Mouse (Mus musculus): ENCODE results near the gene Mpdz.

The Mpdz gene

DNA sequence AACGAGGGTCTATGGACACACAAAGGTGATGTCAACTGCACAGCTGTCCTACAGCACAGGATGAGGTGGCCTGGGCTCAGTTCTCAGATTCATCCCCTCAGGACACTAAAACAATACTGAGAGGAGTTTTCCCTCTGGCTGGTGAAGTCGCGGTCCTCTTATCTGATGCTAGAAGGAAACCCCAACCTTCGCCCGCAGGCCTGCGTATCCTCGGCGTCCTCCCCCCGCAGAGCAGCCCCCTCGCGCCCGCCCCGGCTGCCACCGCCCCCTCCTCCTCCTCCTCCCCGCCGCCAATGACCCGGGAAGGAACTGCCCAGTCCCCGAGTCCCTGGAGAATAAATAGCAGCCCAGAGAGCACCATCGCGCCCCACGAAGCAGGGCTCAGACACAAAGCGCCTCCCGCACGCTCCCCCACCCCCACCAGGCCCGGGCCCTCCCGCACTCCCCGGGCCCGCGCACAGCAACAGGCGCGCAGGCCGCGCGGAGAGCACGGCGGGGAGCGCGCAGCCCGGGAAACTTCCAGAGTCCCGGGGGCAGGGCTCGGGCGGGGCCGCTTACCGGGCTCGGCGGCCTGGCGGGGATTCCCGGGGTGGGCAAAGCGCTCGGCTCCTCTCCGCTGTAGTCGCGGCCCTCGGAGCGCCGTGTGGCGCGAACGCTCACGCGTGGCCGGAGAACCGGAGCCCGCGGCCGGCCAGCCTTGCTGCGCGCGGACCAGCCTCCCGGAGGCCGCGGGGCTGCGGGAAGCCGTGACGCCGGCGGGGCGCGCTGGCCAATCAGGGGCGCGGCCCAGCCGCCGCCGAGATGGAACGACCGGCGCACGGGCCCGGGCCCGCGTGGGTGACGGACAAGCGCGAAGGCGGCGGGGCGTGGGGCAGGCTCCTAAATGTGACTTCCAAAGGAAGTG lies at the start of gene Mpdz:
Mpdz (minus strand) TSS at position 738 of the 904 bp plus-strand sequence.
- peak; percentile 57 to 68 for DNase-seq (ENCODE audit: low spot score in 2 of 2)

DNA sequence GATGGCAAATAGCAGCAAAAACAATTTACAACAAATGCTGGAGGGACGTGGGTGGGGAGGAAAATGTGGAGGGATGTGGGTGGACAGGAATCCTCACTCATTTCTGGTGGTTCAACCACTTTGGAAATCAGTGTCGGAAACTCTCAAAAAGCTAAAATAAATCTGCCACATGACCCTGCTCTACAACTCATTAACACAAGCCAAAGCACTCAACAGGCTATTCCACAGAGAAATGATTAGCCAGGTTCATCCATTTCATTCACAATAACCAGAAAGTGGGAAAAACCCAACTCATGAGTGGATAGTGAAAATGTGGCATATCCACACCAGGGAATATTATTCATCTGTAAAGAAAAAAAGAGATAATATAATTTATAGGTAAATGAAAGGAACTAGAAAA lies 47.9 kb upstream of the Mpdz start:
- no peak for DNase-seq (ENCODE audit: low spot score in 2 of 2)

DNA sequence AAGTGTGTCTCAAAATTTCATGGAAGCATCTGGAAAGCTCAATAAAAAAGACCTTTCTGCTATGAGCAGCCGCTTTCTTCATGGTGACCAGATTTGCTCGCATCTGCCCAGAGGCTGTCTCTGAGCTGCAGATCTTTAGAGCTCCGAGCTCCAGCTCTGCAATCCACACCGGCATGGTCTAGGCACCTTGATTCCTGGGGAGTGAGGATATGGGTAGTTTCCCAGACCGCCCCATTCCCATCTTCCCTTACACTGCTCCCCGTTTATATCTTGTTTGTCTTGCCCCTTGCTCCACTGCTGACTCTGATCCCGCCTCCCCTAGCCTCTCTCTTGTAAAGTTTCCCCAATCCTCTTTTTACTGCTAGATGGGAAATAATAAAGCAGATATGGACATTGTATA lies 42.0 kb upstream of the Mpdz start:
- no peak for DNase-seq (ENCODE audit: low spot score in 2 of 2)

DNA sequence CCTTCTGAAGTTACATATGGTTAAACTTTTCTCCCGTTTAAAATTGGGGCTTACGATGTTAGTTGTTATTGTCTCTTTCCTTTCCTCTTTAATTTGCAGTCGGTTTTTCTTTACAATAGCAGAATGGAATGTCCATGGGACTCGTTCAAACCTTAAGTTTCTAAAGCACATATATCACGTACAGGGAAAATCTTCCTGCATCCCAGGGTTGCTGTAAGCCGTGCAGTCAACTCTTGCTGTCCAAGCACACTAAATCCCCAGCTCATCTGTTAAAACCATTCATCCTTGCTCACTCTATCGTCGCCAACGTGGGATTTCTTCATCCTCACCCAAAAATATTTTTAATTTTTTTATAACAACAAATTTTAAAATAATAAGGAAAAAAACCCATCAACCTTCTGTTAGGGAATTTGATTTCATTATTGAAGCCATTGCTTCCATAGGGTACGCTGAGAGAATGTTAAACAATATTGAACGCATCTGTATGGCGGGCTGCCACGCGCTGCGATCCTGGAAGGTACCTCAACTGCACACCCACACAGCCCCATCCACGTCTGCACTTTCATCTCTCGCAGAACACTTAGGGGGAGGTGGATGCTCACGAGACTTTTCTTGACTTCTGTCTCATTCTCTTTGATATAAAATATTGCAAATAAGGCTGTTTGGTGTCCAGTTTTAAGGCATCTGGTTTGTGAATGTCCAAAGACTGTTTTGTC lies 41.4 kb upstream of the Mpdz start:
- no peak for DNase-seq (ENCODE audit: low spot score in 2 of 2)

DNA sequence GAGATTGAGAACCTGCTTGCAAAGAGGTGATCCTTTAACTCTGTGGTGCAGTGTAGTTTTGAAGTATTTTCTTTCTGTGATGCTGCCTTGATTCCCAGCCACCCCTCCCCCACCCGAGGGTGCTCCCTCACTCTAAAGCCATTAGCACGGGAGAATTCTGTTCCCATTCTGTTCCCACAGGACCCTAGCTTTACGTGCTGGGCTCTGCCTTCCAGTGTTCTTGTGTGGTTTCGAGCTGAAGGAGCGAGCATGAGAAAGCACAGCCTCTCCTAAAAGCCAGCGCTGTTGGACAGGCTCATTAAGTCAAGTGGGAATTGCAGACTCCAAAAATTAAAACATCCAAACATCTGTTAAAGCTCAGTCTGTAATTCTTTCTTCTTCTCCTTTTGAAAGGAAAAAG lies 40.5 kb upstream of the Mpdz start:
- no peak for DNase-seq (ENCODE audit: low spot score in 2 of 2)

DNA sequence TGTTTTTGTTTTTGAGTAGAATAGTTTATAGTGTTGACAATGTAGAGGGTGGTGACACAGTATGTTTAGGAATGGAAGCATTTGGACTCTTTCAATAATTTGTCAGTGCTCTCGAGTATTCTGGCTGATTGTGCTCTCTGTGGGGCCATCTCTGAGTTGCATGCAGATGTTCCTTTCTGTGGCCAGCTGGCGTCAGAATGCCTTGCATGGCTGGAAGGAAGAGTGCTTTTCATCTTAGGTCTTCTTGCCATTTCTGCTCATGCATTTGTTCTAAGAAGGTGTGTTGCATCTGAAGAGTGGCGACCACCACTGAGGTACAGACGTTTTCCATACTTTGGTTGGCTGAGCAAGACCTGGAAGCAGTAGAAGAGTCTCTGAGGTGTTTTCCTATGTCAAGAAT lies 24.2 kb upstream of the Mpdz start:
- no peak for DNase-seq (ENCODE audit: low spot score in 2 of 2)

DNA sequence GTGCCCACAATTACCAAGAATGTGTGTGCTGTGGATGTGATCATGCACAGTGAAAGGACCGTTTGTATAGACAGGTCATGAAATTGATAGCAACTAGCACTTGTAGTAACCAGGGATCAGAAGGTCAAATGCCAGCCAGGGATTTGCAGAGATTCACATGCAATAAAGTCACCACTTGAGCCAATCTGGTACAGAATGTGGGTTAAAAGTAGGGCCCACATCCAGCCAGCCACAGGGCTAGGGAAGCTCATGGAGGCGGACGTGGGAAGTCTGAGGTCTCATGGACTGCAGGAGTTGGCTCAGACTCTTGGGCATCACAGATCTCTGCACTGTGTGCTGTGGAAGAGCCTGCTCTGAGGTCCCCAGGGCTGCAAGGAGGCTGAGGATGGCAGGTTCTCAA lies 22.6 kb upstream of the Mpdz start:
- no peak for DNase-seq (ENCODE audit: low spot score in 2 of 2)

DNA sequence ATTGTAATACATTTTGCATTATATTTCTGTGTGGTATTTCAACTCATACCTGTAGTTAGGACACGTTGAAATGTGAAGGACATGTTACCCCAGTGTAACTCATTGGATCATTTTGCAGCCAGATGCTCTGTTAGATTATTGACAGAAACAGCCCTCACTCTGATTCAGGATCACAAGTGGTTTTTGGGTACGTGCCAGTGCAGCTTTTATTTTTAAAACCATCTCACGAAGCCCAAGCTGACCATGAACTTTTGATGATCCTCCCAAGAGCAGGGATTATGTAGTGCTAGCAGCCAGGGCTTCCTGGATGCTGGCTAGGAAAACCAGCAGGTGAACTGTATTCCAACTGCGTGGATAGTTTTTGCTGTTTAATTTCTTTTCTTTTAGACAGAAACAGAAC lies 19.6 kb upstream of the Mpdz start:
- no peak for DNase-seq (ENCODE audit: low spot score in 2 of 2)

DNA sequence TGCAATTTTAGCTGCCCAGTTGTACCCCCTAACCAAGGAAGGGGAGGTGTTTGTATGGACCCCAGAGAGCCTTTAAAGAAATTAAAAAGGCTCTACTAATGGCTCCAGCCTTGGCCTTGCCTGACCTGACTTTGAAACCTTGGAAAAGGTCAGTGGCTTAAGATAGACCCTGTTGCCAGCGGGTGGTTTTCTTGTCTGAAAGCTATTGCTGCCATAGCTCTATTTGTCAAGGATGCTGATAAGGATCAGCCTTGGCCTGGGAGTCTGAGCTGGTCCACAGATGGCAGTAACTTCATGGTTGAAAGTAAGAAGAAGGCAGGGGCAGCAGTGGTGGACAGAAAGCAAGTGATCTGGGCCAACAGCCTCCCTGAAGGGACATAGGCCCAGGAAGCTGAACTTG lies 16.3 kb upstream of the Mpdz start:
- DNase-seq (ENCODE audit: low spot score in 2 of 2): no peak

DNA sequence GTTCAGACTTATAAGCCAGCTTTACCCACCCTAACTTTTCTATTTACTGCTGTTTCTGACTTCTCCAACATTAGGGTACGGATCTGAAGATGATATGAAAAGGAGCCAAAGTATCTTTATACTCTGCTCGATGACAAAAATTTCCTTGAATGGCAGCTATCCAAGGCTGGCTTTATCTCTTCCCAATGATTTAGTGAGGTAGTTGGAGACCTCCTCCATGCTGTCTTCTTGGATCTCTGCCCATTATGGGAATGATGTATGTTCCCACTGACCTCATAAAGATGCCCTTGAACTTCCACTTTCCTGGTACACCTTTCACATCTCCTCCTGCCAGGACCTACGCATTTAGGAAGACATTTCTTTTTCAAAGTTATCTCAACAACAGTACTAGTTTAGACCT lies 11.2 kb upstream of the Mpdz start:
- DNase-seq (ENCODE audit: low spot score in 2 of 2): no peak

DNA sequence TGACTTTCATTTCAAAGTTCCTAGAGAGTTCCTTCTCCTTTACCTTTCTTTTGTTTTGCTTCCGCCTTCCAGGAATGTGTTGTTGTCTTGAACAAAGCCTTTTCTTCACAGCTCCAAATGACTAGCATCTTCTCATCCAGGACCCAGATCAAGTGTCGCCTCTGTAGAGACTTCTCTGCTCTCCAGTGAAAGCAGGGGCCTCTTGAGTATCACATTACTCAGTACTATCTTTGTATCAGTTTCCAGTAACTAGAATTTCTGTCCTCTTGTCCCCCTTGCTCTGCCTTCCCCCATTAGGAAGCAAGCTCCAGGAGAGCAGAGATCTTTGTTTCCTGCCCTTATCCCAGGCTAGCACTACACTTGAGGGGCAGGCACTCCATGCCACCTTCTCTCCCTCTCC lies 9.6 kb upstream of the Mpdz start:
- DNase-seq (ENCODE audit: low spot score in 2 of 2): no peak

DNA sequence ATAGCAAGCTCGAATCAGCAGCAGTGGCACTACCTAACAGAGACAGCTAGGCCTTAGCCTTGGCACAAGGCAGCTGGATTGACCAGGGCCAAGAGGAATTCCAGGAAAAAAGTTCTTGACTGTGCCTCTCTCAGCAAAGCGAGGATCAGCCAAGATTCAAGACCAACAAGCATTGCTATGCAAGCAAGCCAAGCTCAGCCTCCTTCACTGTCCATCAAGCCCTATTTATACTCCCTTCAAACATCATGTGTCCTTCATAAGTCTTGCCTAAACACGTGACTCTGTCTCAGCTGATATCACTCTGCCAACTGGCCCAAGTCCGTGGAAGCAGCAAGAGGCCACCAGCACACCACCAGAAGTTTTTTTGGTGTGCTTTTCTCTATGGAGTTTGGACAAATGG lies 6.8 kb upstream of the Mpdz start:
- DNase-seq (ENCODE audit: low spot score in 2 of 2): no peak

DNA sequence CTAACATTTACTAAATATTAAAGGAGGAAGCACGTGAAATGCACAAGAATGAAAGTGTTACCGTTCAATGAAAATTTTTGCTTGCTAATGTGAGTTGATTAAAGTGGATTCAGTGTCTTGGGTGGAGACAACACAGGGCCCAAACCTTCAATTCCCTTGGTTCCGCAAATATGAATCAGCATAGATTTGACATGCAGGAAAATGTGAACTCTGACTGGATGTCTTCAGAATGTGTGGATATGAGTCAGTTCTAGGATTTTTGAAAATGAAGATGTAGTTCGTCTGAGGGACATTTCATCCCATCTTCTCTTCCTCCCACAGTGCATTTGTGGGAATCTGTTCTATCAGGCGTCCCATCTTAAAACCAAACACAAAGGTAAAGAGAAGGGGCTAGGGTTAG lies 951 bp upstream of the Mpdz start:
- no peak for DNase-seq (ENCODE audit: low spot score in 2 of 2)

DNA sequence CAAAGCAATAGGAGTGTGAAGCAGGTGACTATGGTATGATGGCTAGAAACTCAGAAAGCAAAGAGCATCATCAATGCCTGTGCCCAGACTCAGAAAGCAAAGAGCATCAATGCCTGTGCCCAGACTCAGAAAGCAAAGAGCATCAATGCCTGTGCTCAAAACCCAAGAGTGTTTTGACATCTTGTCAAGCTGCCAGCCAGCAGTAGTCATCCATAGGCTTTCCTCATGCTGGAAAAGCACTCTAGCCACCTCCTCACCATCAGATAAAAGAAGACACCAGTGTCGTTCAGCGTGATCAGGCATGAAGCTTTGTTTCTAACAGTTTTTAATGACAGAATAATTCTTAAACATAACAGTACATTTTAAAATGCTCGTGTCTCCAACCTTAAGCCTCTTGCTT lies 8.7 kb downstream of the Mpdz start:
- no peak for DNase-seq (ENCODE audit: low spot score in 2 of 2)

DNA sequence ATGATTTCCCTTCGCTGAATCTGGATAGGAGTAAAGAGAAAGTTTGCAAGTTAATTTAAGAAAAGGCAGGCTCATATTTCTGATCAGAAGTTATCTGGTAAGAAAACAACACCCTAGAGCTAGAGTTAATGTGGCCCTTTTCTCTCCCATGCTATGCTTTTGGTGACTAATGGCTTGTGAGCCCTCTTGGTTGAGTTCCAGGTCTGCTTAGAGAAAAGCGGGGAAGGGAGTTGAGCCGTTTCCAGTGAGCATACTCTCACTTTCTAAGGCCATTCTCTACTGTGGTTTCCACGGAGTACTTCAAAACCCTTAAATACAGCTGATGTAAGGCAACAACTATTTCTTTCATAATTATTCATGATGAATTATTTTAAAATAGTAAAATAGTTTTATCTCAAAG lies 11.8 kb downstream of the Mpdz start:
- no peak for DNase-seq (ENCODE audit: low spot score in 2 of 2)

DNA sequence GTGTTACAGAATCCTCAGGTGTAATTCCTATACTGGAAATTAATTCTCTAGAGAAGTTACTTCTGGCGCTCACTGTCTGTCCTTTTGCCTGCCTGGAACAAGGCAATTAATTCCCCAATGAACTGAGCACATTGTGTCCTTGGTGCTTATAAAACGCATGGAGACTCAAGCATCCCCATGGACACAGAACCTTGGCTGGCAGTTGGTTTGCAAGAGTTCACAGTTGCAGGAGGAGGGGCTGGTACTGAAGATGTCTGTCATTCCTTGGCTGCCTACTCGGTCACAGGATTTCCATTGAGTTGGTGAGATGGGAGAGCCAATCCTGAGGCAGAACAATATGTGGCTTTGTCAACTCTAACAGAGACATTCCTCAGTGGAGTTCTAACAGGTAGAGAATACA lies 12.5 kb downstream of the Mpdz start:
- DNase-seq (ENCODE audit: low spot score in 2 of 2): peak; percentile 24 to 30

DNA sequence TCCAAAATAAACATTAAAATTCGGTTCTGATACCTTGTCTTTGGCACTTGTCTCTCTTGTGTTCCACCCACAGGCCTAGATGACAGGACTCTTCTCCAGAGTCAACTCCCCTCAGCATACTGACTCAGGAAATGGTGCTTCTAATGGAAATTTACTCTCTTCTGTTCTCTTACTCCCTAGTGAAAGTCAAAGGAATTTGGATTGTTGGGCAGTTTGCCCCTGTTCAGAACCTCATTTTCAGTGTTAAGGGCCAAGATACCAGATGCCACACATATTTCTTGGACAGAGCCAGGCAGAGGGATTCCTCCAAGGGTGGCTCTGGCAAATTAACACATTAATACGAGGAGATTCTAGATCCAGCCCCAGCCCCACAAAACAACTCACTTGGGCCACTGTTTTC lies 12.9 kb downstream of the Mpdz start:
- no peak for DNase-seq (ENCODE audit: low spot score in 2 of 2)

DNA sequence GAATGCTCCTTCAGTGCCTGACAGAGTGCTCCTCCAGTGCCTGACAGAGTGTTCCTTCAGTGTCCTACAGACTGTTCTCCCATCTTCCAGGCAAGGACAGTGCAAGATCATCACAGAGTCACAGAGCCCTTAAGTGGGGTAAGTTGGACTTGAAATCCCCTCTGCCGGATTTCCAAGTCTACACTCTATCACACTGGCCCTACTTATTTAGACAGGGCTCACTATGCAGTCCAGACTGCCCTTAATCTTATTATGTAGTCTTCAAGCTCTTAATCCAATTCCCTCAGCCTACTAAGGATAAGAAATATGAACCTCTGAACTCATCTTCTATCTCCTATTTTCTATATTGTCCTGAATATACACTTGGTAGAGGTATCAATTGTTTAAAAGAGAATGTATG lies 19.1 kb downstream of the Mpdz start:
- DNase-seq (ENCODE audit: low spot score in 2 of 2): no peak

DNA sequence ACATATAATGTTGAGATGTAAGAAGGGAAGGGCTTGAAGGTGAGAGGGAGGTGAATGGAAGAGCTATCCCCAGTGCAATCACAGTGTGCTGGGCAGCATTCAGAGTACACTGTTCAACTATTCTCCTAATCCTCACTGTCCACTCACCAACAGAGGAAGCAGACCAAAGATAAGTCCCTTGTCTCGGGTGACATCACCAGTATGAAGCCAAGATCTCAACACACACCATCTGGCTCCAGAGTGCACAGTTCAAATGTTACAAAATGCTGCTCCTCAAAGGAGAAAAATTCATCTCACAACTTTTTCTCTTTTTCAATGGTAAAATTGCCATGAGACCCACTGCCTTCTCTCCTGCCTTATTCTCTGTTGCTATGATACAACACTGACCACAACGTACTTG lies 21.0 kb downstream of the Mpdz start:
- DNase-seq (ENCODE audit: low spot score in 2 of 2): no peak

DNA sequence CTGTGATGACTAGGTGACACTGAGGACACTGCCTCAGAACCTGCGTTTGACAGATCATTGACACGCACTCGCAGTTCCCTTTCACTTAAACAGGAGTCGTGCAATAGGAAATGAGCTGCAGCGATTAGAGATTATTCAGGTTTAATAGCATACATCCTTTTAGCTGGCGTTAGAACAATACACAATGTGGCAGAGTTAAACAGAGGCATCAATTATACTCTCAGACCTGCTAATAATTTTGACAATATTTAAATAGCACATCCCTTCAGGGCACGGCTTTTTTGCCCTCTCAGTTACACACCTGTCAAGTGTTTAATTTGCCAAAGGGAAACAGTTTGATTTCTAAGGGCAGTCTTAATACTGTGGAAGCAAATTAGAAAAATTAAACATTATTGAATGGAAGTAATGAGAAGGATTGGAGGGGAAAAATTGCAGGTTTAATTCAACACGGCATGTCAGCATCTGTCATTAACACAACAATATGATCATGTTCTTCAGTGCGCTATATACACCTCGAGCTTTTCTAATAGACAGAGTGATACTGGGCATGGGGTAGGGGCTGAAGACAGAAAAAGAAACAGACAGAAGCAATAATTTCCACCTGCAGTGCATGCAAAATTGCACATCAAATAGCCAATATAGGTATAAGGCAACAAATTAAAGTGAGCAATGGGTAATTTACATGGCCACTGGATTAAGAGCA lies 27.1 kb downstream of the Mpdz start:
- DNase-seq (ENCODE audit: low spot score in 2 of 2): no peak

DNA sequence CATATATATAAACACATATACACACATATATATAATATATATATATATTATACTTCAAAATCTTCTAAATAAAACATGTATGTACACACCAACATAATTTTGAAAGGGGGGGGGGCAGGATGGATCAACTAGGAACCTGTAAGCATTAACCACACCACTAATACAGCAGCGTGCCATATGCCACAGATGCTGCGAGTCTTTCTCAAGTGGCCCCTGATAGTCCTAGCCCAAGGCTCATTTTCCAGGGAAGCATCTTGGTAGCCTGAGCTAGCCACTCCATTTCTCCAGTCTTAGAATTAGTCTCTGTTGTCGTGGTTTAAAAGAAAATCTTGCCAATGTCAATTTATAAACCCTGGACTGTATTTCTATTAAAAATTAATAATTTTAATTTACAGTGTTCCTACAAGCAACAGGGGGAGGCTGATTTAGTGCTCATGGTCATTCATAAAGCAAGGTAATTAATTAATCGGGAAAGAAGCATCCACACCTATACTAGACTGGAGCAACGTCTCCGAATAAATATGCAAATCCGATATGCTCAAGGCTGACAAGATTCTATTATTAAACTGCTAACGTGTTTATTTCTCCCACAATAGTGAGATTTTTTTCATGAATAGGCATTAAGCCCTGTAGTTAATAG lies 27.8 kb downstream of the Mpdz start:
- DNase-seq (ENCODE audit: low spot score in 2 of 2): no peak

DNA sequence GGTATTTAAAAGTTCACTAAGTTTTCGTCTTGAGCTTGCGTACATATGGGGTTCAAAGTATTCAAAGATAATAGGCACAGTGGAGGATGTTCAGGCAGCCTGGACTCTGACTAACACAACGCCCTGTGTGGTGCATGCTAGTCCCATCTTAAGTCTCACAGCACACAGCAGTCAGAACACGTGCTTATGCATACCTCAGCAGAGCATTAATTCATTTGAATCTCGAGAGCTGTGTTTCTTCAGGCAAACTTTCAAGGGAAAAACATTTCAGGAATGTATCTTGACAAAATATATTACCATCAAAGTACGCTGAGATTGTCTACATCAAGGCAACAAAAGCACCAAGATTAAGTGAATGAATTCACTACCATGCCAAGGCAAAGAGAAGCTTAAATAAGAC lies 45.7 kb downstream of the Mpdz start:
- no peak for DNase-seq (ENCODE audit: low spot score in 2 of 2)
